Mouse (Mus musculus): ENCODE results near the gene Scml4. TPM values are rescaled to one million over a fixed set of nuclear protein-coding genes. Genes with fewer than 3 reads are reported as not detected.

Gene Scml4
- total RNA-seq, 2 experiments from 2014 or later = not detected

GRCm38 (mm10) chr10:42896621-42897020 lies 36.5 kb downstream of the Scml4 start:
- no peak for ATAC-seq (replicated peaks; ENCODE audit: low FRiP score, poor library complexity, severe bottlenecking)

DNA sequence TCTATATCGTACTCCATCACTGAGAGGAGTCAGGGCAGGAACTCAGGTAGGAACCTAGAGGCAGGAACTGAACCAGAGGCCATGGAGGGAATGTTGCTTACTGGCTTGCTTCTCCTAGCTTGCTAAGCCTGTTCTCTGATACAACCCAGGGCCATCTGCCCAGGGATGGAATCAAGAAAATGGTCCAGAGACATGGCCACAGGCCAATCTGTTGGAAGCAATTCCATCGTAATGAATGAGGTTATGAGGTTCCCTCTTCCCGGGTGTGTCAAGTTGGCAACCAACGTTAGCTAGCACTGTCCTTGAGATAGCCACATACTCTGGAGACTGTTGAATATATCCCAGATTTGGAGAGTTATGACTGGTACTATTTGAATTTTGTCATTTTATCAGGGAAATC lies 37.0 kb downstream of the Scml4 start:
- no peak for ATAC-seq (replicated peaks; ENCODE audit: low FRiP score, poor library complexity, severe bottlenecking)

- ATAC-seq (replicated peaks; ENCODE audit: low FRiP score, poor library complexity, severe bottlenecking) = no peak
Measured at GRCm38 (mm10) chr10:42897632-42898031, 37.5 kb downstream of the Scml4 start.

DNA sequence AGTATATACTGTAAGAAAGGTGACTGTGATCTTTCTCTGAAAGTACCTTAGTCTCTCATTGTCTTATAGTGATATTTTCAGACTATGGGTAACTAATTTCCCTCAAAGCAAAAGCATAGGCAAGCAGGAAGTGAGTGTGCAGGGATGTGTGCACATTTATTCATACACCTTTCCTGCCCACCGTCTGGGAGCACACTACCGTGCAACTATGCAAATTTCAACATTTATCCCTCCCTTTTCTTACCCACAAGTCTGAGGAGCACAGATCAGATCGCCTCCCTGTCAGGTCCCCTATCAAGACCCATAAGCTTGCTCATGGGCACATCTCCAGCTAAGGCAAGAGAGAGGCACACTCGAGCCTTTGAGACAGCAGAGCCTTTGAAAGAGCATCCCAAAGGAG lies 41.2 kb downstream of the Scml4 start:
- no peak for ATAC-seq (replicated peaks; ENCODE audit: low FRiP score, poor library complexity, severe bottlenecking)

- no peak for ATAC-seq (replicated peaks; ENCODE audit: low FRiP score, poor library complexity, severe bottlenecking)
Measured at GRCm38 (mm10) chr10:42903054-42903453, 42.9 kb downstream of the Scml4 start.

DNA sequence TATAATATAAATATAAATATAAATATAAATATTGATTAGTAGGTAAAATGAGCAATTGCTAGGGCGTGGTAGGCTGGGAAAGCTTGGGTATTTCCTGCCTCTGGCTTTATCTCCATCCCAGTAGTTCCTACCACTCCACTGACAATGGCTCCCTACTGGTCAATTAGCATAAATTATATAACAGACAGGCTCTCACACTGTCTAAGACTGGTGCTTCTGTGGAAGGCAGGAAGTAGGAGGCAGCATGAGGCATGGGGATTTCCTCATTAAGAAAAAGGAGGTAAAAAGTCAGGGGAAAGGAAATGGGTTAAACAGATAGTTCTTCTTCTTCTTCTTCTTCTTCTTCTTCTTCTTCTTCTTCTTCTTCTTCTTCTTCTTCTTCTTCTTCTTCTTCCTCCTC lies 48.4 kb downstream of the Scml4 start:
- ATAC-seq (replicated peaks; ENCODE audit: low FRiP score, poor library complexity, severe bottlenecking) = no peak

GRCm38 (mm10) chr10:42910567-42910966 lies 50.4 kb downstream of the Scml4 start:
- ATAC-seq (replicated peaks; ENCODE audit: low FRiP score, poor library complexity, severe bottlenecking) = no peak

GRCm38 (mm10) chr10:42912056-42912455 lies 51.9 kb downstream of the Scml4 start:
- ATAC-seq (replicated peaks; ENCODE audit: low FRiP score, poor library complexity, severe bottlenecking) = no peak

DNA sequence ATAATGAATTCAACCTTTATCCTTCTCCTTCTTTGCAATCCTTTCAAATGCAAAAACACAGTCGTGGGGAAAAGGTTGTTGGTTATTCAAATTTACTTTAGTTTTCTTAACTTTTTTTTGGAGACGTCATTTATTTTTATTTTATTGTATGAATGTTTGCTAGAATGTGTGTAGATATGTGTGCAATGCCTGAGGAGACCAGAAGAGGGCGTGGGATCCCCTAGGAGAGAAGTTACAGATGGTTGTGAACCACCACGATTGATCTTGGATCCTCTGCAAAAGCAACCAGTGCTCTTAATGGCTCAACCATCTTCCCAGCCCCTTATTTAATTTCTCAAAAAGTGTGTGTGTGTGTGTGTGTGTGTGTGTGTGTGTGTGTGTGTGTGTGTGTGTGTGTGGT lies 53.0 kb downstream of the Scml4 start:
- no peak for ATAC-seq (replicated peaks; ENCODE audit: low FRiP score, poor library complexity, severe bottlenecking)

- ATAC-seq (replicated peaks; ENCODE audit: low FRiP score, poor library complexity, severe bottlenecking) = no peak
Measured at GRCm38 (mm10) chr10:42914146-42914545, 54.0 kb downstream of the Scml4 start.

- no peak for ATAC-seq (replicated peaks; ENCODE audit: low FRiP score, poor library complexity, severe bottlenecking)
Measured at GRCm38 (mm10) chr10:42917355-42917754, 57.2 kb downstream of the Scml4 start.

DNA sequence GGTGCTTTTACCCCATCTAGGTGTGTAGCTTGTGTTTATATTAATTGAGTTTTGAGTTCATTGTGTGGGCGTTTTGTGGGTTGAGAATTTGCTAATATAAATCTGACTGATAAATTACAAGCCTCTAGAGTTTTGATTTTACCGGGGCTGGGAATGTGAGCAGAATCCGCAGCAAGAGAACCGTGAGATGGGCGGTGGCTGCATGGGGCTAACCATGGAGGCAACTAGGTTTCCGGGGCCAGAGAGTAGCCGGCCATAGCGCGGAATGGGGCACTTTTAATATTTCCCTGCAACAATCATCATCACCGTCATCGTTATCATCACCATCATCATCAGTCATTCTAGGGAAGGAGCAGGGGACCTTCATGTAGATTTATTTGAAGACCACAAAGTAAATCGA lies 59.6 kb downstream of the Scml4 start:
- no peak for ATAC-seq (replicated peaks; ENCODE audit: low FRiP score, poor library complexity, severe bottlenecking)

- no peak for ATAC-seq (replicated peaks; ENCODE audit: low FRiP score, poor library complexity, severe bottlenecking)
Measured at GRCm38 (mm10) chr10:42925103-42925866, 65.1 kb downstream of the Scml4 start.

DNA sequence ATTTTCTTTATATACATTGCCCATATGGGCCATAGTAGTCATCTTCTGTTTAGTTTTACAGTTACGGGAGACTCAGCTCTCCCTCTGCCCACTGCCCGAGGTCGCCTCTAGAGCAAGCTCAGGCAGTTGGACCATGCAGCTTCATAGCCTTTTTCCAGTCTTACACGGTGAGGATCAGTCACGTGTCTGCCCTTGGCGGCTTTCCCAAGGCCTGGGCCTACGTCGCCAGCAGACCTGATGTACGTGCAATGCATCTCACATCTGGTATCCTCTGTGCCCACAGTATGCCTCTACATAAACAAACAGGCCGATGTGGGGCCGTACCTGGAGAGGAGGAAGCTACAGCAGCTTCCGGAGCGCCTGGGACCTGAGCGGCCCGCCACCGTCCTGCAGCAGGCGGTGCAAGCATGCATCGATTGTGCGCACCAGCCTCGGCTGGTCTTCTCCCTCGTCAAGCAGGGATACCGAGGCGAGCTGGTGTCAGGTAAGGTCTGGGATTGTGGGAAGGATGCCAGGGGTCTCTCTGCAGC lies 70.0 kb downstream of the Scml4 start:
- no peak for ATAC-seq (replicated peaks; ENCODE audit: low FRiP score, poor library complexity, severe bottlenecking)

DNA sequence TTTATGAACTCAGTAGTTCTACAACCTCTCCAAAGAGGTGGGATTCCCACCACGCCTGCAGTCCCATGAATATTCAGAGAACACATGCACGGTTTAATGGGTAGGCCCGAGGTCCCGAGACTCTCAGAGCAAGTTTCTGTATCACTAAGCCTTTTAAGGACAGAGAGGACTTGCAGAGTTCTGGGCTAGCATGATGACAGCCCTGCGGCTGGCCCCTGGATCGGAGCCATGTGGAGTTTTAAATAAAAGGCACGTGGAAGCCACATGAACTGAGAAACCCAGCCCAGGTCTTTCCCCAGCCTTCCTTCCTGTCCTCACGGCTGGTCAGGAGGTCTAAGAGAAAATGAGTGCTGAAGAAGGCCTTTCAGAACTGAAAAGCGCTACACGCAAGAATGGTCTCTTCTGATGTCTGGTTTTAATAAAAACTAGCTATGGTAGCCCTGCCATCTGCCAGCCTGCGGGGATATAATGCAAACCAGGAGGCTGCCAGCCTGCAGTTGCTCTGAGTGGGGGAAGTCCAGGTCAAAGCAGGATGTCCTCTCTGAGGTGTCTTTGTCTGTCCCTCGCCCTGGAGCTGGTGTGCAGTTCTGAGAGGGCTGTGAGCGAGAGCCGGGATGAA lies 72.8 kb downstream of the Scml4 start:
- no peak for ATAC-seq (replicated peaks; ENCODE audit: low FRiP score, poor library complexity, severe bottlenecking)

GRCm38 (mm10) chr10:42934672-42935071 lies 74.5 kb downstream of the Scml4 start:
- ATAC-seq (replicated peaks; ENCODE audit: low FRiP score, poor library complexity, severe bottlenecking) = no peak

GRCm38 (mm10) chr10:42936205-42936604 lies 76.0 kb downstream of the Scml4 start:
- no peak for ATAC-seq (replicated peaks; ENCODE audit: low FRiP score, poor library complexity, severe bottlenecking)

GRCm38 (mm10) chr10:42938361-42938760 lies 78.2 kb downstream of the Scml4 start:
- no peak for ATAC-seq (replicated peaks; ENCODE audit: low FRiP score, poor library complexity, severe bottlenecking)

- ATAC-seq (replicated peaks; ENCODE audit: low FRiP score, poor library complexity, severe bottlenecking) = no peak
Measured at GRCm38 (mm10) chr10:42939691-42940090, 79.5 kb downstream of the Scml4 start.

DNA sequence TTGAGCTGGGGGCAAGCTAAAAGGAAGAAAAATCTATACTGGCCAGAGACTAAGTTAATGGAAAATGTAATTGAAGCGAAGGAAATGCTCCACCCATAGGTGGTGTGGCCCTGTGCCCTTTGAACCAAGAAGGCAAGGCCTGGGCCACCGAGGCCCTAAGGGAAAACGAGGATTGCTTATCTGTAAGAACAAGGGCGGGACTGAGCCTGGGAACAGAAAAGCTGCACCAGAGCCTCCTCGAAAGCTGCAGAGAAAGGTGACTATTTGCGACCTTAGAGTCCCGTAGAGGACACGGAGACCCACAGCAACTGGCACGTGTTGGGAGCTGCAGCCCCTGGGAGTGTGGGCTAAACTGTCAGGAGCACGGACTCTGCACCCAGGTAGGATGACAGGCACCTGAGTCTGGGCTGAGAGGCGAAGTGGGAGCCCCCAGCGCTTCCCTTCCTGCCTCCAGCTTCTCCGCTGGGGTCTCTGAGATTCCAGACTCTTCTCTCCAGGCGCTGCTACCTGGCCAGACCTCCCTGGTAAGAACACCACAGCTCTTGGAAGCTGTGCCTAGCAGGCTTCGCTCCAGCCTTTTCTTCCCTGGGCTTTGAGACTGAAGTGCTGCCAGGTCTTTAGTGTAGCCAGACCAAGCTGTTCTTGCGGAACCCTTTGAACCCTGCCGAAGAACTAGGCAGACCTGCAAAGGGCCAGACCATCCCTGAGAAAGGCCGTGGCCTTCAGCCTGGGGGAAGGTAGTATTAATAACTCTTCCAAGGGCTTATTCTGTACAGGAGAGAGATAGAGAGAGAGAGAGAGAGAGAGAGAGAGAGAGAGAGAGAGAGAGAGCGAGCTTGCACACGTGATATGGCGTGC lies 80.3 kb downstream of the Scml4 start:
- no peak for ATAC-seq (replicated peaks; ENCODE audit: low FRiP score, poor library complexity, severe bottlenecking)
